Mouse (Mus musculus) MEL-GATA-1-ER (cell line): ENCODE measurements around the gene Rnf144b.
A peak's percentile ranks its signal among the peaks of the same experiment; 100 is the strongest.

Experiments used
- DNase-seq: peaks from one replicate; pipeline ENCODE4 v3.0.0-alpha.2; 2012; ENCODE audit warnings: low read depth; ENCODE audit errors: extremely low read depth

Gene Rnf144b

GRCm38 (mm10) chr13:47124449-47124848 lies 2.0 kb downstream of the Rnf144b start:
- DNase-seq, result no peak

DNA sequence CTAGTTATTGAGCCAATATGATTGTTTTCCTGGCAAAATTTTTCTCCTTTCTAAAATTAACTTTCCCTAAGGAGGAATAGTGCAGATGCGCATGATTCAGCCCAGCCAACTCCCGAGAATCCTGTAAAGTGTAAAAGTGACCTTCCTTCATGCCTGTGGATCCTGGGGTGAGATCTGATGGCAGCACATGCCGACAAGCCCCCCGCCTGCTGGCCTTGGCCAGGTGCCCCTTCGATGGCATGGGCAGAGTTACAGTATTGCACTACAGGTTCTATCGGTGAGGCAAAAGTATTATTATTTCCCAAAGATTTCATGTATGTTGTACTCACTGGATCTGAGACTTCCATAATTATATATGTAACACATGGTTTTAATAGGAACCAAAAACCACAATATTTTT lies 2.5 kb downstream of the Rnf144b start:
- DNase-seq, result no peak

- no peak for DNase-seq
Observed at GRCm38 (mm10) chr13:47125595-47125994, 3.1 kb downstream of the Rnf144b start.

DNA sequence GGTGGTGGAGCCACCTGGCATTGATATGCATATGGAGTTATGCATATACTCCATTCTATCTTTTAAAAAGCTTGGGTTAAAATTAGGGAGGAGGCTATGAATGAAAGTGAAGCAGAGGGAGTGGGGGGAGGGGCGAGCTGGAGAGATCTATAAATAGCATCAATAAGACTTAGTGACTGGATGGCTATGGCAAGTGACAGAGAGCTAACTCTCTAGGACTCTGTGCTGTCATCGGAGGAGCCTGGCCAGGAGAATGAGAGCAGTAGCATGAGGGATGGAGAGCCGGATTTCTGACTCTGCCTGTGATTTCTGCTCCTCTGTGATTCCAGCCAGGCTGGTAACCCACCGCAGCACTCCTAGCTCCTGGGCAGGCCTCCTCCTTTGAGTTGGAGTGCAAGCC lies 6.6 kb downstream of the Rnf144b start:
- no peak for DNase-seq

DNA sequence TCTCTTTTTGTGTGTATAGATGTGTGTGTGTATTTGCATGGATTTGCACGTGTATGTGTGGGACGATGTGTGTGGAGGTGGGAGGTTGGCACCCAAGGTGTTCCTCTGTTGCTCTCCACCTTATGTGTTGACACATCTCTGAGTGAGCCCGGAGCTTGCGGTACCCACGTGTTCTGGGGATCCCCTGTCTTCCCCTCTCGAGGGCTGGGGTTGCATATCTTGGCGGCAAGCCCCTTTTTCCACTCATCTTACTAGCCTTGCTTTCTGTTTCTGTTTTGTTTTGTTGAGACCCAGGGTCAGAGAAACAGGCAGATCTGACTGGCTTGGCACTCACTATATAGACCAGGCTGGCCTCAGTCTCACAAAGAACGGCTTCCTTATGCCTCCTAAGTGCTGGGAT lies 10.6 kb downstream of the Rnf144b start:
- DNase-seq, result no peak

- DNase-seq, result no peak
Observed at GRCm38 (mm10) chr13:47134836-47135235, 12.4 kb downstream of the Rnf144b start.

- no peak for DNase-seq
Observed at GRCm38 (mm10) chr13:47135741-47136140, 13.3 kb downstream of the Rnf144b start.

- no peak for DNase-seq
Observed at GRCm38 (mm10) chr13:47142764-47143163, 20.3 kb downstream of the Rnf144b start.

- no peak for DNase-seq
Observed at GRCm38 (mm10) chr13:47145939-47146338, 23.5 kb downstream of the Rnf144b start.

- DNase-seq, result no peak
Observed at GRCm38 (mm10) chr13:47146388-47146787, 23.9 kb downstream of the Rnf144b start.

DNA sequence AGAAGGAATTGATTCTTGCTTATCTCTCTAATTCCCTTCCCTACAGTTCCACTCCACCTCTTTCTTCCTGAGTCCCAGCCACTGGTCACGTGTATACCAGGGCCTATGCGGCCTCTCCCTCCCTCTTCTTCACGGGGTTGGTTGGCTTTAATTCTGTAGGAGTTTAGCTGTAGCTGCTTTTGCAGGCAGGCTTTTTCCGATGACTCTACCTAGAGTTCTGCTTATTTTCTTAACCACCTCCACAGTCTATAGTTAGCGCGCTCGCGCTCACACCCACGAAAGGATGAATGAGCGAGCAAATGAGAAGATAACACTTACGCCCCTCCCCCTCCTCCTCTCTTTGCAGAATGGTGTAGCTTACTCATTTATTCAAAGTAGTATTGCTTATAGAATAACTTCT lies 26.1 kb downstream of the Rnf144b start:
- no peak for DNase-seq

DNA sequence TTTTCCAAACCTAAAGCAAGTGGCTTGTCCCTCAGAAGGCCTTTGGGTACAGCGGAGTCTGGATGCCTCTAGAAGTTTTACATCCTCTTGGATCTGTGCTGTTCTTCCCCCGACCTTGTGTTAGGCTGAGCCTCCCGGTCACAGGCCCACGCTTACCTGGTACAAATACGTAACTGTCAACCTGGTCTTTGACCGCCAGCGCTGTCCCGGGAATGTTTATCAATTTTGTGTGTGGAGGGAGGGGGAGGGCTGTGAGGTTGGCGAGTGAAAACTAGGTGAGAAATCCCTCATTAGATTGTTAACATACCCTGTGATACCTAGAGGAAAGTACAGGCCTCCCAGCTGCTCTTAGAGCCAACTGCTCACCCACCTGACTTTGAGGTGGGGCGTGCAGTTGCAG lies 27.5 kb downstream of the Rnf144b start:
- DNase-seq, result no peak

GRCm38 (mm10) chr13:47151060-47151459 lies 28.6 kb downstream of the Rnf144b start:
- no peak for DNase-seq

GRCm38 (mm10) chr13:47152390-47152789 lies 29.9 kb downstream of the Rnf144b start:
- peak; percentile 37 for DNase-seq

DNA sequence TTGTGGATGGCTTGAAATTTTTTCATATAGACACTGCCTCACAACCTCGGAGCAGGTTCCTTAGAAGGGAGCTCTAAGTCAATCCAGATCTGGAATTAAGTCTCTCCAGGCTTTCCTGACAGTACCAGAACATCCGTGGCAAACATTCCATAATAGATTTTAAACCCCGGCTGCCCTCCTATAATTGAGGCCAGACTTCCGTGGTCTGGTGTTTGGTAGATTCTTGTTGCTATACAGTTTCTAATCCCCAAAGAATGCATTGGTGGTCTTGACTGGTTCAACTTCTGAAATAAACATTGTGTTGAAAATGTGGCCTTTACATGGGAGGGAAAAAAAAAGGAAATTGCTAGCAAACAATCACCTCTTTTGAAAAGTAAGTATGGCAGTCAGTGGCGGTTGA lies 30.8 kb downstream of the Rnf144b start:
- no peak for DNase-seq

DNA sequence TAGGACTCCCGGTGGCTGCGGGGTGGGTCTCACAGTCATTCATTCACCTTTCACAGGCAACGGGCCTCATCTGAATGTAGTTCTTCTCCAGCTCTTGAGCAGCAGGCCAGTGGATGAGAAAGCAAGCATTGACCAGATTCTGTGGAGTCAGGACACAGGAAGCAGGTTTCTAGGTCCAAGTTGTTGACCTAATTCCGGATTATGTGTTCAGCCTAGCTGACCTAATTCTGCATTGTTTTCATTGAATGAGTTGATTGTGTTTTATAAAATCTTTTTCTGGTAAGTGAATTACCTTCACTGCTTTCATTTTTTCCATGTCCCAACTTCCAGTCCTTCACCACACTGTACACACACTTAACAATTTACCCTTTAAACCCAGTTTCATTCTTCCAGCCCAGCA lies 32.4 kb downstream of the Rnf144b start:
- no peak for DNase-seq

DNA sequence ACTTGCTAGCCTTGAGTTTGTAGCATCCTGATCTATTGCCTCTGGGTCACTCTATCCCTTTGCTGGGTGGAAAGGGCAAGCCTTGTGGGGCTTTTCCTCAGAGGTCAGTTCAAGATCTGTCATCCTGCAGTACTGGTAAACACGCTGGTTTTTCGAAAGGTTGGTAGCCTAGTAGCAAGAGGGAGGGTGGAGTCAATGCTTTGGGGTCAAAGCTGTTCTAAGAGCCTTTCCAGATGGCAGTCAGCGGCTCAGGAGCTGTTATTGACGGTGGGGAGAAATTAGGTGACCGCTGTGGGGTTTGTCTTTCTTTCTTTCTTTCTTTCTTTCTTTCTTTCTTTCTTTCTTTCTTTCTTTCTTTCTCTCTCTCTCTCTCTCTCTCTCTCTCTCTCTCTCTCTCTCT lies 34.4 kb downstream of the Rnf144b start:
- DNase-seq, result no peak

DNA sequence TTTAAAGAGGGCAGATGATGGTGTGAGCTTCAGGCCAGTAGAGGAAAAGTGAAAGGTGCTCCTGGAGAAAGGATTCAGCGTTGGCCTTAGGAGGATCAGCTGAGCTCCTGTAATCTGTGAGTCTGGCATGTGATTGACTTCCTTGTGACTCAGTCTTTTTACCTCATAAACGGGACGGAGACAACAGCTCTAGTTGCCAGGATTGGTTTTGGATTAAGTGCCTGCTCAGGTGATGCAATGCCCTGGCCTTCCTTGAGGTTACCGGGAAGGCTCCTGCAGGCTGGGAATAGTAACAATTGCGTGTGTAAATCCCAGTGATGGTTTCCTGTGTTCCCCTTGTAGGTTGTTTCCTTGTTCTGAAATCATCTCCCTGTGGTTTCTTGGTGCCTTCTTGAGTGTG lies 39.5 kb downstream of the Rnf144b start:
- no peak for DNase-seq

- no peak for DNase-seq
Observed at GRCm38 (mm10) chr13:47164732-47165131, 42.3 kb downstream of the Rnf144b start.

GRCm38 (mm10) chr13:47165261-47165660 lies 42.8 kb downstream of the Rnf144b start:
- no peak for DNase-seq

GRCm38 (mm10) chr13:47168484-47168883 lies 46.0 kb downstream of the Rnf144b start:
- no peak for DNase-seq

GRCm38 (mm10) chr13:47170026-47170425 lies 47.6 kb downstream of the Rnf144b start:
- no peak for DNase-seq

DNA sequence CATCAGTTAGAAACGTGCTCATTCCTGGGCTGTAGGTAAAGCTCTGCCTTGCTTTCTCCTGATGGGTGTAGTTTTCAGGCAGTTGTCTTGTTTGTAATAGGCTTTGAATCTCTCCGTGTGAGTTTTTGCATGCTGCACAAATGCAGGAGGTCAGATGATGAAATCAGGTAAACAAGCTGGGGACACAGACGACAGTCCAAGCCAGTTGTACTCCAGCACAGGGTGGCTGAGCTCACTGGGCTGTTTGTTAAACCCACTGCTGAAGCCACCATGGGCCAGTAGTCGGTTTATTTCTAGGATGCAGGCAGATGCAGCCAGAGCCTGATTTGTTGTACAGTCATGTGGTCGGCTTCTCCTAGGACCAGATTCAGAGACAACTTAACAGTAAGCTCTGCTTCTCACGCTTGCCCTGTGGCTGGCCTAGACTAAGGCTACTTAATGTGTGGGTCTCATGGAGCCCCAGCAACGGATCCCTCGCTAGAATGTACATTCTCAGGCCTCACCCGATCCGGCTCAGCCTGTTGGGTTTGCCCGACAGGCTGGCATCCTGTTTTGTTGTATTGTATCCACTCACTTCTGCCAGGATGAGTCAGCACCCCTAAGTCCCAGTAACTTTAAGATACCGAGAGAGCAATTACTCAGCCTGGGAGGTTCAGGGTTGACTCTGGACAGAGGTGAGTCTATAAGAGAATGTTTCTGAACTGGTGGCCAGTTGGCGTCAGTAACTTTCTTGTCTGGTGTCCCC lies 48.5 kb downstream of the Rnf144b start:
- no peak for DNase-seq

GRCm38 (mm10) chr13:47172891-47173290 lies 50.4 kb downstream of the Rnf144b start:
- no peak for DNase-seq
